Mouse (Mus musculus) heart, postnatal 25 days (tissue): Measurements from ENCODE around the gene Mocs1. TPM values are rescaled to one million over a fixed set of nuclear protein-coding genes. Genes with fewer than 3 reads are reported as not detected.
"Not testable (repeated sequence)": the region's sequence is repeated elsewhere in the genome, so short reads cannot be mapped to it uniquely, and the experiment has no call there.

ENCODE experiments used
- DNase-seq: peaks from one replicate; pipeline ENCODE4 v3.0.0; 2022; ENCODE audit warnings: low spot score
- intact Hi-C: fragments of 180-260 bp; cut with DNase I; formaldehyde crosslinking; loops from one replicate; pipeline ENCODE4 v1.15.1; 2025
- total RNA-seq, 2 experiments: library from RNA; stranded (reverse); gene quantifications; 2 replicates each; pipeline ENCODE4 v1.2.3; 2021

Gene Mocs1
- total RNA-seq, 2 experiments from 2014 or later = 20.8 to 21.4 TPM

DNA sequence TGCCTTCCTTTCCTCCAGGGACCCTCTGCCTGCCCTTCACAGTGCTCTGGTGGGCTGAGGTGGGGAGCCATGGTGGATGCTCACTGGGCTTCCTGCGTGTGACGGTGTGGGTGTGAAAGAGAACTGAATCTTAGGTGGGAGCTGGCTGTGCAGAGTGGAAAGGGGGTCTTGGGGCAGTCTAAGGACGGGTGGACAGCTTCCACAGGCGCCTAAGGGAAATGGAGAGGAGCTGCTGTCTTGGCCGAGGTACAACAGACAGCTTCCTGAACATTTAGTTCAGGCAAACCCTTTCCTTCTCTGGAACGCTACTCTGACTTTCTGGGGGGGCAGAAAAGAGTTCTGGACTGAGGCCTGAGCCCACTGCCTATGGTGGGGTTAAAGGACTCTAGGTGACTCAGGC lies 2.0 kb downstream of the Mocs1 start:
- intact Hi-C loops = no loop called here
- no peak for DNase-seq

DNA sequence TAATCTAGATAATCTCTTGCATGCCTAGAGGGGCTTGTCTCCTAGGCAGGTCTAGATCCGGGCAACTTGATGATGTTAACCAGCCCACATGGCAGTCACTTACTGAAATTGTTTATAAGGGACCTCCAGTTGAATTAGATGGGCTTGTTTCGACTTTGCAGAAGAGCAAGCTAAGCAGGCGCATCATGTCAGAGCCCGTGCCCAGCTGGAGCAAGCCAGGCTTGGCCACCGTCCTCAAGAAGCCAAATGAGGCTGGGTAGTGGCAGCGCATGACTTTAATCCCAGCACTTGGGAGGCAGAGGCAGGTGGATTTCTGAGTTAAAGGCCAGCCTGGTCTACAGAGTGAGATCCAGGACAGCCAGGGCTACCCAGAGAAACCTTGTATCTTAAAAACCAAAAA lies 3.0 kb downstream of the Mocs1 start:
- no peak for DNase-seq

DNA sequence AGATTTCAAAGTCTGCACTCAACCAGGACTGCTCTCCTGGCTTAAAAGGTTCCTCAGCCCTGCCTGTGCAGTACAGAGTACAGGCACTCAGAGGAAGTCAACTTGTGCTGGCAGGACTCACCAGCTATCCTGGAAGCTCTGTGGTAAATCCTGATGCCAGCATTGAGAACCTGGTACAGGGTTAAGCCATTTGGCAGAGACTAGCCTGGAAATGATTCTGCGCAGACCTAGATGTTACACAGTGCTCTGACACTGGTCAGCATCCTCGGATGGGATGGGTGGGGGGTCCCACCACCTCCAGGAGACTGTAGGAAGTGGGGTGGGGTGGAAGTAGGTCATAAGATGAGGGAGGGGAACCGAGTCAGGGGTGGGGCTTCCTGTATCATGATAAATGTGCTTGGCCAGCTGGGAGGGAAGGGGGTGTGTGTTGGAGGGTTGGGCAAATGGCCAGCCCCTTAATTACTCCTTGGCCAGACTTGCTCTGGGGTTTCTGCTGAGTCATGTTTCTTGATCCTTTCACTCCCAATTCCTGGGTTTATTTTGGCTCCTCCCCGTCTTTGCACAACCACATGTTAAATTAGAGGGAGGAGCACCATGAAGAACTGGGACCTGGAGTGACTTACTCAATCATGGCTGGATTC lies 4.0 kb downstream of the Mocs1 start:
- intact Hi-C loops = no loop called here
- DNase-seq = peak; percentile 63

More for the DNA sequence above, 3.0 kb downstream of the Mocs1 start:
- intact Hi-C loops = no loop called here

DNA sequence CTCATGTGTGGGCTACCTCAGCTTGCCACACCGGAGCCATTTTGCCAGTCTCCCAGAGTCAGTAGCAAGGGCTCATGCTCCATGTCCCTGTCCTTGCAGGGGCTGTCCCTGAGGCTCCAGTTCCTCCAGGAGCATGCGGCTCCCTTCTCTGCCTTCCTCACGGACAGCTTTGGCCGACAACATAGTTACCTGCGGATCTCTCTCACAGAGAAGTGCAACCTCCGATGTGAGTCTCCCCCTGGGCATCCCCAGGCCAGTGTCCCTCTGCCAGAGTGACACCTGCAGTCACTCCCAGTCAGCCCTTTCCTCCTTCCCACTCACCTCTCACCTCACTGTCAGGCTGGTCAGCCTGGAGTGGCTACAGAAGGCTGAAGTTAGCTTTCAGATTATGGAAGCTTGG lies 4.9 kb downstream of the Mocs1 start:
- no peak for DNase-seq
- intact Hi-C loops = no loop called here

DNA sequence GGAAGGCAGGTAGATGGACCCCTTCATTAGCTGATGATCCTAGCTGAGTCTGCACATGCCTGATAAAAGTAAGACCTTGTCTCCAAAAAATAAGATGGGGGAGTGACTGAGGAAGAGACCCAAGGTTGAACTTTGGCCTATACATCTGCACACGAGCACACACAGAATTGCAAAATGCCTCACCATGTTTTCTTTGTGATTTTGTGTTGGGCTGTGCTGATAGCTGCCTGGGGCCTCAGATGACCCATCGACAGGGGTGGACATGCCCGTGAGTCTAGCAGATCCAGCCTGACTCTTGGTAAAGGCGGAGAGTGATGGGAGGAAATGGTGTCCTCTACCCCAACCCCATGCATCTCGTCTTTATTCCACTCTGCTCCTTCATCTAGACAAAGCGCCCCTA lies 6.1 kb downstream of the Mocs1 start:
- no peak for DNase-seq
- intact Hi-C loops = no loop called here

DNA sequence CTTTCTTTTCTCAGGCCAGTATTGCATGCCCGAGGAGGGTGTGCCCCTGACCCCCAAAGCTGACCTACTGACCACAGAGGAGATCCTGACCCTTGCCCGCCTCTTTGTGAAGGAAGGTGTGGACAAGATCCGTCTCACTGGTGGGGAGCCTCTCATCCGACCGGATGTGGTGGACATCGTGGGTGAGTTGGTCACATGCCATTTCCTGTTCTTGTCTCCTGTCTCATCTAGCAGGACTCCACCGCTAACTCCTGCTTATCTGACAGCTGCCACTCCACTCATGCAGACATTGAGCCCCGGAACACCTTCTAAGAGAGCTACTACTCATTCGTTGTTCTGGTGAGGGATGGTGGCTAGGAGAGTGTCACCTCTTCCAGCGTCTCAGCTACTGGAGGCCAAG lies 6.9 kb downstream of the Mocs1 start:
- intact Hi-C loops = no loop called here

DNA sequence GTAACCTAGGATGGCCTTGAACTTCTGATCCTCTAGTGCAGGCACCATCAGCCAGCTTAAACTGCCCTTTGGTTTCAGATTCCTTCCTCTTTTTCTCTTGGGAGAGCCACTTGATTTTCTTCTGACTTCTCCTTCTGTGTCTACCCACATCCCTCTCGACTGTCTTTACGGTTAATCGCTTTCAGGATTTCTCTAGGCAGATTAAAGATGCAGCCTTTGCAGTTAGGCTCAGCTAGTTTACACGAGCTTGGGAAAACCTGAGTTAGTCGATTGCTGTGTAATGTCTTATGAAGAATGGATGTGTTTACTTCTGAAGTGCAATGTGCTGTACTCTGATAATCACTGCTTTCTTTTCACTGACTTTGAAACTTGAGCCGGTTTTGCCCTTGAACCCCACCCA lies 8.5 kb downstream of the Mocs1 start:
- no peak for DNase-seq
- intact Hi-C loops = no loop called here

More for the DNA sequence above, 6.9 kb downstream of the Mocs1 start:
- DNase-seq = no peak

DNA sequence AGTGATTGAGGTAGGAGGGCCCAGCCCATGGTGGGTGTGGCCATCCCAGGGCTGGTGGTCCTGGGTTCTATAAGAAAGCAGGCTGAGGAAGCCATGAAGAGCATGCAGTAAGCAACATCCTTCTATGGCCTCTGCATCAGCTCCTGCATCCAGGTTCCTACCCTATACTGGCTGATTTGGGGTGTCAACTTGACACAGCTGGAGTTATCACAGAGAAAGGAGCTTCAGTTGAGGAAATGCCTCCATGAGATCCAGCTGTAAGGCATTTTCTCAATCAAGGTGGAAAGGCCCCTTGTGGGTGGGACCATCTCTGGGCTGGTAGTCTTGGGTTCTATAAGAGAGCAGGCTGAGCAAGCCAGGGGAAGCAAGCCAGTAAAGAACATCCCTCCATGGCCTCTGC lies 9.1 kb downstream of the Mocs1 start:
- intact Hi-C loops, DNase-seq: not testable (repeated sequence)

DNA sequence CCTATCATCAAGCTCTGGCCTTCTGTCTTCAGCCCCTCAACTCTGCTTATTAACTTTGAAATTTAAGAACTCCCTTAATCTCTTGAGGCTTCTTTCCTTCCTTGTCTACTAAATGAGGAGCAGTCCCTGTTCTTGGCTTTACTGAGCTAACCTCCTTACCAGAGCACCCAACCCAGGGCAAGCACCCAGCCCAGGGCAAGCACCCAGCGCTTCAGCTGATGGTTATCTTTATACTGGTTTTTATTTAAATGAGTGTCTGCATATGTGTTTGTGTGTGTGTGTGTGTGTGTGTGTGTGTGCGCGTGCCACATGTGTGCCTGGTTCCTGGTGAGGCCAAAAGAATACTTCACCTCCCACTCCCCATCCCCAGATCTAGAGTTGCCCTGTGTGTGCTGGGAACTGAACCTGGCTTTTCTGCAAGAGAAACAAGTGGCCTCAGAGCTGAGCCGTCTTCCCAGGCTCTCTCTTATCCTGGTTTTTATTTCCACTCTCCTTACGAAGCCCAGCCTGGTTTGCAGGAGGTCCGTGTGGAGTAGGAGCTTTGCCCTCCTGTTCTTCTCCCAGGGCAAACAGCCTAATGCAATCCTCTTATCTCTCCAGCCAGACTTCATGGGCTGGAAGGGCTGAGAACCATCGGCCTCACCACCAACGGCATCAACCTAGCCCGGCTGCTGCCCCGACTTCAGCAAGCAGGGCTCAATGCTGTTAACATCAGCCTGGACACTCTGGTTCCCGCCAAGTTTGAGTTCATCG lies 10.8 kb downstream of the Mocs1 start:
- intact Hi-C loops = no loop called here
- DNase-seq = no peak

DNA sequence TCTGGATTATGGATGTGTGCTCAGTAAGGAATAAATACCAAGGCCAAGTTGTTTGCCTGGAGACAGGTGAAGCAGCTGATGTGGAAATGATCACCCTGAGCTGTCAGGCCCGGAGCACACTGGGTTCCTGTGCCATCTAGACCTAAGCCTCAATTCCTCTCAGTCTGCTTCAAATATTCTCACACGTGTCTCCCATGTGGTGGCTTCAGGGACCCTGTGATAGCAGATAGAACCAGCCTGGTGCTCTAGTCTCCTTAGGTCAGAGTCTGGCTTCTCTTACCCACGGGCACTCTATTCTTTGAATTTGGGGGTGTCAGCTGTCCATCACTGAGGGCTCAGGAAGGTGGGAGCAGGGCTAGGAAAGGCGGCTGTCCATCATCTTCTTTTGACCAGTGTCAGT lies 11.5 kb downstream of the Mocs1 start:
- intact Hi-C loops = no loop called here
- DNase-seq = no peak

DNA sequence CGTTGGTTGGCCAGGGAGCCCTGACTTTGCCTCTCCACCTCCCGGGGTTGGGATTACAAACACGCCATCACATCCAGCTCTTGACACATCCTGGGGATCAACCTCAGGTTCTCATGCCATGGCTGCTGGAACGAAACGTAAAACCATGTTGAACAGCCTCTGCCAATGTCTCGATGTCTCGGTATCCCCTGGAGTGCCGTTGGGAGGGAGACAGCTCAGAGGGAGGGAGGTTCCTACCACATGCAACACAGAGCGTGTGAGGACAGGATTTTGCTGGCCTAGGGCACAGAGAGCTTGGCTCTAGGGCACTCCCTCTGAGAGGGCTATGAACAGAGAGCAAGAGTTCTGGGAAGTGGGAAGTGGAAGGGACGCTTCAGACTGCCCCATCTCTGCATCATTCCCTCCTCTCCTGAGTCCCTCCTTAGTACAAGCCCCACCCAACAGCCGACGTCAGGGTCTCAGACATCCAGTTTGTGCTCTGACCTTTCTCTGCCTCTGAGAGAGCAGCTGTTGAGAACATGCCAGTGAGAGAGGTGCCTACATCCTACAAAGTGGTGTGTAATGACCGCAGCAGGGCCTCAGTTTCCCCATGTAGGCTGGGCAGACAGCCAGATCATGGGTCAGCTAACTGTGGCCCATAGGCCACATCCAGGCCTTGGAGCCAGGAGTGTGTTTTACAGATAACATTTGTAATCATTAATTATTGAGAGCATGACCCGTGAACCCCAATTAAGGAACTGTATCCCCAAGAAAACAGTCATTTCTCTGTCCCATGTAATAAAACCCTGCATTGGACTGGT lies 12.4 kb downstream of the Mocs1 start:
- intact Hi-C loops = no loop called here
- no peak for DNase-seq

DNA sequence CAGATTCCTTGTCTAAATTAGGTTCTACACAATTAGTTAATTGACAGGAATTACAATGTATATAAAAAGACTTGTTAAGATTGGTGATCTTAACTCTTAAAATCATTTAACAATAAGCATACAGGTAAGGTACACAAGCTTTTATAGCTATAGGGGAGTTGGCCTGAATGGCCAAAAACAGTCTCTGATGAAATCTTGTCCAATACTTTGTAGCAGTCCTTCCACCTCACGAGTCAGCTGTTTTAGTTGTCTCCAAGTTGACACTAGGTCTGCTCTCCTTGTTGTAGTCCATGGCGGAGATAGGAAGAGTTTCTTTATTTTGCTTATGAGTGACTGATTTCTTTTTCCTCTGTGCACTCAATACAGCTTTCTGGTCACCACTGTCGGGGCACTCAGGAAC lies 14.7 kb downstream of the Mocs1 start:
- not testable (repeated sequence) for DNase-seq

DNA sequence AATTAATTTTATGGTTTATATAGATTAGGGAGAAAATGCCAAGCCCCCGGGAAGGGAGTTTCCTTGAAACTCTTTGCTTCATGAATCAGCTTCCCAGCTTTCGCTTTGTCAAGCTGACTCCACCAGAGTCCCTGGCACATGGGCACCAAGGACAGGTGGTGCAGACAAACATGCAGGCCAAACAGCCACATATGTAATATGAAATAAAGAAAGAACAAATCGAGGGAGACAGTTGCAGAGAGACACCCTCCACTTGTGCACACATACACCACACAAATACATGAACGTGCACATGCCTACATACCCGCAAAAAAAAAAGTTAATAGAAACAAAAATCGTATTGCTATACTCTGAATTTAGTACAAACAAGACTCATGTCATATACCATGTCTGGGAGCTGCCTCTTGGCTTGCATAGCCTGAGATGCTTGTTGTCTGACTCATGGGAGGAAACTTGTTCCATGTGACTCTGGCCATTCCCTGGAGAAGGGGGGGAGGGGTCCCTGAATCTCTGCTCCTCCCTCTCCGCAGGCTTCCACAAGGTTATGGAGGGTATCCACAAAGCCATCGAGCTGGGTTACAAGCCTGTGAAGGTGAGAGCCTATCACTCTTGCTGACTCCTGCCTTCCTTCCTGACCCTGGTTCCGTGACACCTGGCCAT lies 20.5 kb downstream of the Mocs1 start:
- intact Hi-C loops = no loop called here
- no peak for DNase-seq

More for the DNA sequence above, 14.7 kb downstream of the Mocs1 start:
- intact Hi-C loops = not testable (repeated sequence)

DNA sequence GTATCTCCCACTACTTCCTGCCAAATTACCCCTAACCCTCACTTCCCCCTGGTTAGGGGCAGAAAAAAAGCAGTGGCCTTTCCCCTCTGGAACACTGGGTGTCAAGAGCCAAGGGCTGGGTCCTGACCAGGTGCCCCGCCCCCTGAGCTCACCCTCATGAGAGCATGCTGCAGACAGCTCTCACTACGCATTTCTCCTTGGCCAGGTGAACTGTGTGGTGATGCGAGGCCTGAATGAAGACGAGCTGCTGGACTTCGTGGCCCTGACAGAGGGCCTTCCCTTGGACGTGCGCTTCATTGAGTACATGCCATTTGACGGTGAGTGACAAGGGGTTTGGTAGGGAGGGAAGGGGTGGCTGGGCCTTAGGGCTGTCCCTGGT lies 21.1 kb downstream of the Mocs1 start:
- no peak for DNase-seq
- intact Hi-C loops = no loop called here

DNA sequence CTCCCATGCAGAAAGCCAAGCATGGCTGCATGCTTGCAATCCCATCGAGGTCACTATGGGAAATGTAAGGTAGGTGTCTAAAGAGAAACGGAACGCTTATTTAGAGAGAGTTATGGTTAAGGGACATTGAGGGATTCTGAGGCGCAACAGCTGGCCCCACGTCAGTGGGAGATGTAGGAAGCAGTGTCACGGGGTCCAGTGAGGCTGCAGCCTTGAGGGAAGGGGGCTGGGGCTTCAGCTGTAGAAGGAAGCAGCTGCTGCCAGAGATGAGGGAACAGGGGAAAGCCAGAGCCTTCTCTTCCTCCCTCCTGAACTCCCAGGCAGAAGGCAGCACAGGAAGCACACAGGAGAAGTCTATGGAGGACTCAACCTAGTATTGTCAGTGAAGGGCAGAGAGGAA lies 22.8 kb downstream of the Mocs1 start:
- intact Hi-C loops = no loop called here
- DNase-seq = no peak

DNA sequence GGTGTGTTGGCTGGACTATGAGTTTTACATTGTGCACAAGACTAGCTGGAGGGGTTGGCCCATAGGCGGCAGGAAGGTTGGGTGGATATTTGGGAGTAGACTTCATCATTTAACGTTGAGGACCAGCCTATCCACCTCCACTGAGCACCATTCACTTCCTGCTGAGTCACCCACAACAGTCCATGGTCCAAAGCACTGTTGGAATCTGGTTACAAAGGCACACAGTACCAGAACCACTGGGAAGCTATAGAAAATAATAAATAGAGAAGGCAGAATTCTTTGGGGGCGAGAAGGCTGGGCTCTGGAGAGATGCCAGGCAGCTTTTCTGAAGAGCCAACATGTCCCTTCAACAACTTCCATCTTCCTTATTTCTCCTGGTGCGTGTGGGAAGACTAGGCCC lies 28.2 kb downstream of the Mocs1 start:
- intact Hi-C loops = no loop called here
- DNase-seq = no peak

DNA sequence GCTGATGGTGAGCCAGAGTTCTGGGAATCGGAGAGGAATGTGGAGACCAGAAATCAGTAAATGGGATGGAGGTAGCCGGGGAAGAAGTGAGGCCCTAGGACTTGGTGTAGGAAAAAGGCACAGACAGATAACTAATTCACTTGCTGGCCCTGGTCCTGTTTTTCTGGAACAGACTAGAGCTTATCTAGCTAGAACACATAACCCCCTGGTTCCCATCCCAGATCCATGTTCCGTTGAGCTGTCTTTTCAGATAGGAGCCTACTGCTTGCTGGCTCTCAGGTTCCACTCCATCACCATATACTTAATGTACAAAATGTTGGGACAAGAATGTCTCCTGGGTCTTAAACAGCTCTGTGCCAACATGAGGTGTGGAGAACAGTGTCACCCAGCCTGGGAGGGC lies 29.7 kb downstream of the Mocs1 start:
- DNase-seq = no peak
- intact Hi-C loops = no loop called here

DNA sequence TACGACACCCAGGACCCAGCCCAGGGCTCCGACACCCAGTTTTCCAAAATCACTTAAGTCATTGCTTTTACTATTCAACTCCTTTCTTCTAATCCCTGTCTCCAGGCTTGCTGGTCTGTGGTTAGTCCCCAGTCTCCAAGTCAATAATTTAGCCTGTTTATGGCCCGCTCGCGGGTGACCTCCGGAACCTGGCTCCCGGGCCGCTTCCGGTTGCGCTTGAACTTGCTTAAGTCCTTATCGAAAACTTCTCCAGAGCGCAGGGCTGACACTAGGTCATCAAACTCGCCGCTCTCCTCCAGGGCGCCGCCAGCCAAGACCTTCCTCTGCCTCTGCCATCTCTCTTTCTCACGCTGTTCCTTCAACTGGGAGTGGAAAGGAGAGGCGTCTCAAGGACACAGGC lies 30.2 kb downstream of the Mocs1 start:
- no peak for DNase-seq
- intact Hi-C loops = no loop called here

DNA sequence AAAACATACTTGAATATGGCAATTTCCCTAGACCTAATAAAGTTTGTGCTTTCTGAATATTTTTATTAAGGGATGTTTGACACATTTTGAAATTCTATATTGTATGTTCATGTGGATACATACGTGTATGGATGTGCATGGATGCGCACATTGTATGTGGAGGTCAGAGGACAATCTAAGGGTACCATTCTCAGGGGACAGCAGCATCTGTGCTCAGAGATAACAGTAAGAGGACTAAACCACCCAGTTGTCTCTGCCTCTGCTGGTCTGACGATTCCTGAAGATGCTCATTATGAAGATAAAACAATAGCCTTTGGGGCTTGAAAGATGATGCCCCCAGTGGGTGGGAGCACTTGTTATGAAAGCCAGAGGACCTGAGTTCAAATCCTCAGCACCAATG lies 36.7 kb downstream of the Mocs1 start:
- no peak for DNase-seq
- intact Hi-C loops = no loop called here

DNA sequence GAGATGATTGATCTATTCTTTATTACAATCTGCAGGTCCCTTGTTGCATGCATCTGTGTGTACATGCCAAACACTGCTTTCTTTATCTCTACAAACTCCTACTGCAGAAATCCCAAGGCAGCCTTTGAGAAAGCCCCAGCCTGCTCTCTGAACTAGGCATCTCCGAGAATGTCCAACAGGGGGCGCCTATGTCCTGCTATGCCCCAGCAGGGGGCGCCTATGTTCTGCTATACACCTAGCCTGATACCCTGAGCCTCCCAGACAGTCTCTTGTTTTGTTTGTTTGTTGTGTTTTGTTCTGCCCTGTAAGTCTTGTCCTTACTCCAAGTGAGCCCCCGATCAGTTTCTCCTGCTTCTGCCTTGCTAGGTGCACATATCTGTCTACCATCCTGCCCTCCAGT lies 40.1 kb downstream of the Mocs1 start:
- intact Hi-C loops = loop anchor here (1.0 to 2.0 kb wide), 2 partner anchors 385 to 431 kb away; no protein-coding TSS in a partner anchor

More for the DNA sequence above, 40.1 kb downstream of the Mocs1 start:
- peak; percentile 32 for DNase-seq
